Mouse (Mus musculus) embryonic facial prominence, embryonic 13.5 days (tissue): Measurements from ENCODE around the gene Man2b2. TPM values are rescaled to one million over a fixed set of nuclear protein-coding genes. Genes with fewer than 3 reads are reported as not detected.

ENCODE experiments used
- ATAC-seq: fragments of 200-750 bp; cut with Nextera tagmentation; 2 replicates; pipeline ENCODE4 v1.8.0; 2017; ENCODE audit warnings: low read depth; ENCODE audit not compliant: insufficient number of reproducible peaks, insufficient read depth, low FRiP score, low TSS enrichment
- H3K27ac ChIP-seq: fragments of 300-500 bp; sonication (generic); 2 replicates; pipeline ENCODE4 v1.5.1; 2015; ENCODE audit warnings: moderate library complexity, mild to moderate bottlenecking, inconsistent platforms
- H3K27me3 ChIP-seq: fragments of 300-500 bp; sonication (generic); 2 replicates; pipeline ENCODE4 v1.6.1; 2015; ENCODE audit warnings: mild to moderate bottlenecking, inconsistent platforms
- H3K36me3 ChIP-seq: fragments of 300-500 bp; sonication (generic); 2 replicates; pipeline ENCODE4 v1.6.1; 2015; ENCODE audit warnings: mild to moderate bottlenecking, inconsistent platforms
- H3K4me1 ChIP-seq: fragments of 300-500 bp; sonication (generic); 2 replicates; pipeline ENCODE4 v1.6.1; 2015; ENCODE audit warnings: inconsistent platforms
- H3K4me2 ChIP-seq: fragments of 300-500 bp; sonication (generic); 2 replicates; pipeline ENCODE4 v1.6.1; 2015; ENCODE audit warnings: moderate library complexity, mild to moderate bottlenecking, inconsistent platforms
- H3K4me3 ChIP-seq: fragments of 300-500 bp; sonication (generic); 2 replicates; pipeline ENCODE4 v1.5.1; 2015; ENCODE audit warnings: mild to moderate bottlenecking, inconsistent platforms
- H3K9ac ChIP-seq: fragments of 300-500 bp; sonication (generic); 2 replicates; pipeline ENCODE4 v1.6.1; 2015; ENCODE audit warnings: mild to moderate bottlenecking, inconsistent platforms
- H3K9me3 ChIP-seq: fragments of 300-500 bp; sonication (generic); 2 replicates; pipeline ENCODE4 v1.6.1; 2016; ENCODE audit warnings: inconsistent platforms
- WGBS: fragments of 180-500 bp; shearing (Covaris S2); methylation state at CpG from one replicate; pipeline ENCODE4 v1.1.7; 2015; ENCODE audit warnings: mixed read lengths; 5-methylcytosine and 5-hydroxymethylcytosine counted together
- polyA plus RNA-seq: library from polyadenylated mRNA; unstranded; fragments of >200 nt; fragmentation: Nextera tagmentation; extraction: Ambion mirVana; gene quantifications from 2 replicates; pipeline ENCODE4 v1.2.1, GENCODE M21; 2015

Gene Man2b2
- polyA plus RNA-seq, 1 experiment from 2014 or later, result 11.3 TPM

GRCm38 (mm10) chr5:36759848-36760247 is 70.6 kb downstream of the Man2b2 start:
- WGBS, result 65% methylated on average over 4 of the region's 4 CpGs

GRCm38 (mm10) chr5:36757033-36757432 is 73.4 kb downstream of the Man2b2 start:
- no peak overlapping the region for H3K4me2 ChIP-seq
- no peak for ATAC-seq
- H3K9ac ChIP-seq, result no peak overlapping the region
- H3K4me1 ChIP-seq, result no peaks in the 10 kb centered on the region
- no peak overlapping the region for H3K27ac ChIP-seq
- 66% methylated on average over 5 of the region's 5 CpGs for WGBS
- H3K27me3 ChIP-seq, result no peaks in the 10 kb centered on the region
- no peaks in the 10 kb centered on the region; the same call in 1 of the 2 replicates for H3K9me3 ChIP-seq
- no peak overlapping the region for H3K4me3 ChIP-seq
- no peaks in the 10 kb centered on the region for H3K36me3 ChIP-seq

More at GRCm38 (mm10) chr5:36759848-36760247, 70.6 kb downstream of the Man2b2 start:
- Histone ChIP-seq H3K27ac (no peak overlapping the region), H3K9ac (no peak overlapping the region), H3K4me1 (peaks cover 19% of the 10 kb centered on the region), H3K9me3 (no peaks in the 10 kb centered on the region; the same call in 1 of the 2 replicates), H3K4me2 (no peak overlapping the region), H3K27me3 (no peaks in the 10 kb centered on the region), H3K4me3 (no peak overlapping the region), H3K36me3 (no peaks in the 10 kb centered on the region)
- ATAC-seq, result no peak

Other genes with a start within 250 kb of the Man2b2 start
- 43.2 and 45.4 TPM in 2 replicates for gene Tbc1d14, start 237.4 kb downstream of the Man2b2 start, polyA plus RNA-seq
- 20.0 and 20.2 TPM in 2 replicates for gene D5Ertd579e, start 134.6 kb downstream of the Man2b2 start, polyA plus RNA-seq
- gene Bloc1s4, start 82.0 kb downstream of the Man2b2 start, polyA plus RNA-seq, result 28.3 and 29.6 TPM in 2 replicates
- gene Mrfap1, start 33.9 kb downstream of the Man2b2 start, polyA plus RNA-seq, result 587 and 590 TPM in 2 replicates
- 0.35 and 0.40 TPM in 2 replicates for gene Ppp2r2c, start 37.9 kb upstream of the Man2b2 start, polyA plus RNA-seq
- gene Wfs1, start 158.6 kb upstream of the Man2b2 start, polyA plus RNA-seq, result 7.9 and 9.2 TPM in 2 replicates